ENCODE assay signal across 8 mouse cellular contexts in genomic region chr11:67101713-67102112, GRCm38 (mm10). TPM values are rescaled to one million over a fixed set of nuclear protein-coding genes. Genes with fewer than 3 reads are reported as not detected.
A peak's percentile ranks its signal among the peaks of the same experiment; 100 is the strongest.
DNase-seq lines count a peak whose midpoint lies in the region; ATAC-seq and TF ChIP-seq lines count a peak whose summit lies in the region.

No protein-coding gene starts in this region.

- no peak for TF ChIP-seq POLR2A in liver, adult 2 months (IDR thresholded peaks at IDR 0.05; ENCODE audit: extremely low read depth, insufficient read depth, low read length)

- no peak overlapping the region for H3K9ac ChIP-seq in liver, adult 2 months (ENCODE audit: low read depth, low read length)
- H3K9ac ChIP-seq in liver, embryonic 12.5 days: no peak overlapping the region
- no peak overlapping the region for H3K9ac ChIP-seq in lung, embryonic 14.5 days

- no peaks in the 10 kb centered on the region for H3K4me1 ChIP-seq in liver, adult 2 months (ENCODE audit: control insufficient read depth, insufficient read depth, low read length)
- no peaks in the 10 kb centered on the region for H3K4me1 ChIP-seq in liver, embryonic 12.5 days
- no peaks in the 10 kb centered on the region for H3K4me1 ChIP-seq in lung, embryonic 14.5 days (ENCODE audit: insufficient read depth)

- no peak for ATAC-seq in liver, embryonic 12.5 days
- peak; percentile 89 for ATAC-seq in granulocyte monocyte progenitor cell, adult 5-6 weeks (replicated peaks; ENCODE audit: poor library complexity, severe bottlenecking)
- ATAC-seq in lung, embryonic 14.5 days (ENCODE audit: insufficient read depth): no peak

- DNase-seq in cerebellum, adult 18-20 months: peak; percentile 56 to 63
- DNase-seq in cerebellum, adult 11-12 months: no peak
- DNase-seq in liver, adult 2 months (ENCODE audit: extremely low read depth, low read depth, low spot score): peak; percentile 29
- DNase-seq in adrenal gland, adult 8-10 months: peak; percentile 20
- peak; percentile 65 for DNase-seq in lung, embryonic 14.5 days
- peak; percentile 66 for DNase-seq in splenic B cell, adult 2 months (ENCODE audit: low read depth, low spot score)

- no peaks in the 10 kb centered on the region for H3K36me3 ChIP-seq in liver, adult 2 months (ENCODE audit: control insufficient read depth, insufficient read depth, low read length)
- H3K36me3 ChIP-seq in liver, embryonic 12.5 days: no peaks in the 10 kb centered on the region
- no peaks in the 10 kb centered on the region for H3K36me3 ChIP-seq in lung, embryonic 14.5 days (ENCODE audit: insufficient read depth)
- no peaks in the 10 kb centered on the region for H3K36me3 ChIP-seq in splenic B cell, adult 2 months (ENCODE audit: control insufficient read depth, insufficient read depth, low read length, poor library complexity, severe bottlenecking)

- H3K27me3 ChIP-seq in liver, adult 2 months (ENCODE audit: control insufficient read depth, insufficient read depth, low read length): no peaks in the 10 kb centered on the region
- H3K27me3 ChIP-seq in liver, embryonic 12.5 days (replicated peaks): peaks cover 3% of the 10 kb centered on the region; the same call in 1 of the 2 replicates
- no peaks in the 10 kb centered on the region for H3K27me3 ChIP-seq in lung, embryonic 14.5 days (ENCODE audit: insufficient read depth, low read length)
- H3K27me3 ChIP-seq in splenic B cell, adult 2 months (ENCODE audit: control insufficient read depth, insufficient read depth, low read length, poor library complexity, severe bottlenecking): no peaks in the 10 kb centered on the region

- no peak overlapping the region for H3K4me2 ChIP-seq in liver, embryonic 12.5 days
- no peak overlapping the region for H3K4me2 ChIP-seq in lung, embryonic 14.5 days

- no peaks in the 10 kb centered on the region for H3K79me2 ChIP-seq in liver, adult 2 months (ENCODE audit: control insufficient read depth, insufficient read depth, low read length)

- H3K4me3 ChIP-seq in liver, adult 2 months (ENCODE audit: insufficient read depth, low read depth, low read length): no peak overlapping the region
- no peak overlapping the region for H3K4me3 ChIP-seq in liver, embryonic 12.5 days
- no peak overlapping the region for H3K4me3 ChIP-seq in lung, embryonic 14.5 days (ENCODE audit: low read depth, low read length)

- H3K9me3 ChIP-seq in liver, embryonic 12.5 days (replicated peaks): no peaks in the 10 kb centered on the region
- no peaks in the 10 kb centered on the region for H3K9me3 ChIP-seq in lung, embryonic 14.5 days (ENCODE audit: low read depth, low read length)

- TF ChIP-seq CTCF in liver, adult 2 months (IDR thresholded peaks at IDR 0.05; ENCODE audit: low read depth, low read length): peak; percentile 85
- peak; percentile 68 for TF ChIP-seq CTCF in lung, embryonic 14.5 days (IDR thresholded peaks at IDR 0.05; ENCODE audit: low read depth)

- H3K27ac ChIP-seq in liver, adult 2 months (replicated peaks; ENCODE audit: insufficient read depth, low read depth, low read length): no peak overlapping the region
- H3K27ac ChIP-seq in liver, embryonic 12.5 days: no peak overlapping the region
- H3K27ac ChIP-seq in lung, embryonic 14.5 days (ENCODE audit: low read depth): no peak overlapping the region

- WGBS in liver, adult 2 months: 30% methylated on average over 7 of the region's 8 CpGs
- WGBS in liver, embryonic 12.5 days (ENCODE audit: insufficient replicate concordance): 31% methylated on average over 6 of the region's 8 CpGs
- 23% methylated on average over 8 of the region's 8 CpGs for WGBS in lung, embryonic 14.5 days

RNA-seq across cellular contexts. Expression of gene Myh3, which starts 23.6 kb away (rescaled TPM):
- total RNA-seq in liver, adult 2 months (2014; rRNA removed): not detected in 2 replicates
- polyA plus RNA-seq in liver, adult 2 months (2012; rRNA removed): not detected in 2 replicates
- 0.58 and 1.4 TPM in 2 replicates for polyA plus RNA-seq in liver, embryonic 12.5 days (2016; fragmentation: Nextera tagmentation; extraction: Ambion mirVana)
- total RNA-seq in adrenal gland, adult 8-10 months (2022): under 1 TPM in 3 of 4 experiments, not detected in 1; 0.05 to 0.17 (median 0.09) TPM
- not detected in 2 replicates for total RNA-seq in granulocyte monocyte progenitor cell, adult 5-6 weeks (2014; fragmentation: Nextera tagmentation)
- not detected in 2 replicates for total RNA-seq in granulocyte monocyte progenitor cell, adult 5-6 weeks (2017)
- polyA plus RNA-seq in lung, embryonic 14.5 days (2014; fragmentation: Nextera tagmentation; extraction: Ambion mirVana): 0.05 and 0.17 TPM in 2 replicates

RNA-seq across cellular contexts. Expression of gene Sco1, which starts 49.2 kb away (rescaled TPM):
- 10.5 and 11.5 TPM in 2 replicates for total RNA-seq in liver, adult 2 months (2014; rRNA removed)
- 4.8 and 5.5 TPM in 2 replicates for polyA plus RNA-seq in liver, adult 2 months (2012; rRNA removed)
- polyA plus RNA-seq in liver, embryonic 12.5 days (2016; fragmentation: Nextera tagmentation; extraction: Ambion mirVana): 12.8 and 13.4 TPM in 2 replicates
- 10 to 100 TPM; 20.1 to 26.5 (median 21.6) TPM for total RNA-seq in adrenal gland, adult 8-10 months (2022)
- total RNA-seq in granulocyte monocyte progenitor cell, adult 5-6 weeks (2014; fragmentation: Nextera tagmentation): 13.3 and 16.2 TPM in 2 replicates
- total RNA-seq in granulocyte monocyte progenitor cell, adult 5-6 weeks (2017): 34.2 and 37.8 TPM in 2 replicates
- polyA plus RNA-seq in lung, embryonic 14.5 days (2014; fragmentation: Nextera tagmentation; extraction: Ambion mirVana): 18.8 and 20.3 TPM in 2 replicates

RNA-seq across cellular contexts. Expression of gene Adprm, which starts 49.3 kb away (rescaled TPM):
- 25.2 and 36.5 TPM in 2 replicates for total RNA-seq in liver, adult 2 months (2014; rRNA removed)
- 10.8 and 14.0 TPM in 2 replicates for polyA plus RNA-seq in liver, adult 2 months (2012; rRNA removed)
- 11.9 and 14.5 TPM in 2 replicates for polyA plus RNA-seq in liver, embryonic 12.5 days (2016; fragmentation: Nextera tagmentation; extraction: Ambion mirVana)
- total RNA-seq in adrenal gland, adult 8-10 months (2022): 10 to 100 TPM; 23.4 to 37.2 (median 30.9) TPM
- 30.6 and 43.1 TPM in 2 replicates for total RNA-seq in granulocyte monocyte progenitor cell, adult 5-6 weeks (2014; fragmentation: Nextera tagmentation)
- total RNA-seq in granulocyte monocyte progenitor cell, adult 5-6 weeks (2017): 28.5 and 35.8 TPM in 2 replicates
- 31.3 and 31.4 TPM in 2 replicates for polyA plus RNA-seq in lung, embryonic 14.5 days (2014; fragmentation: Nextera tagmentation; extraction: Ambion mirVana)
